Mouse (Mus musculus) ES-Bruce4 (cell line): Measurements from ENCODE around the gene Gm3233.
"Not testable (repeated sequence)": the region's sequence is repeated elsewhere in the genome, so short reads cannot be mapped to it uniquely, and the experiment has no call there.

Experiments
- CTCF ChIP-seq: IDR thresholded peaks from one replicate; pipeline ENCODE4 v1.8.1; 2011; ENCODE audit warnings: low read depth, low read length
- POLR2A ChIP-seq: IDR thresholded peaks from one replicate; pipeline ENCODE4 v1.8.1; 2011; ENCODE audit warnings: low read length; ENCODE audit not compliant: insufficient read depth

- not testable (repeated sequence) for TF ChIP-seq CTCF, POLR2A
These were observed 8.2 kb downstream of the Gm3233 start, which contains the start of gene Gm9736 for GRCm38 (mm10) chr10:77751254-77751653.
